Mouse (Mus musculus) common myeloid progenitor, adult 5-6 weeks (primary cell): ENCODE measurements at regions not wholly inside any gene's neighbourhood (a gene's known extent, or its start where the extent isn't known, plus 50 kb on each side); places are given as distances from the start of the nearest gene placed in this dataset.

Experiments
- ATAC-seq: replicated peaks from 2 replicates; pipeline ENCODE4 v1.8.0; 2016; ENCODE audit warnings: low read depth, mild to moderate bottlenecking, moderate TSS enrichment, inconsistent platforms; ENCODE audit not compliant: poor library complexity, severe bottlenecking

DNA sequence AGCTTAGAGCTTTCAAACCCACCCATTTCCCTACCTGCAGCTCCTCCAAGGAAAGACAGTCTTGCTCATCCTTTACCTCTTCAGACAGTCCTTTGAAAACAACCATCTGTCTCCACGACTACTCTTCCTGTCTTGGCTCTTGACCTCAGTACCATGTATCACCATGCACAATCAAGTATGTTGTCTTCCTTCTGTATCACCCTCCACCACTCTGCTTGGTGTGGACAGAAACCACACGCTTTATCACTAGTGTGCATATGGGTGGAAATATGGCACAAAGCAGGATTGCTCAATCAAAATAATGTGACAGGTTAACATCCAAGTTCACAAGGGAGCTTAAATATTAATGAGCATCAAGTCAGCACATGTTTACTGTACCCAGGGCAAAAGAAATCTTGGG is 280.1 kb upstream of the Cdyl start:
- peak; percentile 61; the same call in 1 of the 2 replicates for ATAC-seq

GRCm38 (mm10) chr13:35380224-35381009 is 279.2 kb upstream of the Cdyl start:
- ATAC-seq, result peak; percentile 72

DNA sequence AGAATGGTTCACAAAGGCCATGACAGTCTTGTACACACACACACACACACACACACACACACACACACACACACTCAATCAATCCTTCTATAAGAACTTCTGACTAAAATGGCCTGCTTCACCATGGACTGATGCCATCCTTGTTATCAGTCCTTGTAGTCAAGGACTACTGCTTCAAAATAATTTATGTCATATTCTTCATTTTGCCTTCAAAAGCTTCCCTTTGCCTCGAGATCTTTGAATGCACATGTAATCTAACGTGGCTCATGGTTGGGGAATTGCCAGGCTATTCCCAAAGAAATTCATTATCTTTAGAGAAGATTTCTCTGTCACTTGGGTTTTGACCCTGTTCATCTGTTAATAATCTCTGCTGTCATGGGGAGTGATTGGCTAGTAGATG is 278.0 kb upstream of the Cdyl start:
- no peak for ATAC-seq

DNA sequence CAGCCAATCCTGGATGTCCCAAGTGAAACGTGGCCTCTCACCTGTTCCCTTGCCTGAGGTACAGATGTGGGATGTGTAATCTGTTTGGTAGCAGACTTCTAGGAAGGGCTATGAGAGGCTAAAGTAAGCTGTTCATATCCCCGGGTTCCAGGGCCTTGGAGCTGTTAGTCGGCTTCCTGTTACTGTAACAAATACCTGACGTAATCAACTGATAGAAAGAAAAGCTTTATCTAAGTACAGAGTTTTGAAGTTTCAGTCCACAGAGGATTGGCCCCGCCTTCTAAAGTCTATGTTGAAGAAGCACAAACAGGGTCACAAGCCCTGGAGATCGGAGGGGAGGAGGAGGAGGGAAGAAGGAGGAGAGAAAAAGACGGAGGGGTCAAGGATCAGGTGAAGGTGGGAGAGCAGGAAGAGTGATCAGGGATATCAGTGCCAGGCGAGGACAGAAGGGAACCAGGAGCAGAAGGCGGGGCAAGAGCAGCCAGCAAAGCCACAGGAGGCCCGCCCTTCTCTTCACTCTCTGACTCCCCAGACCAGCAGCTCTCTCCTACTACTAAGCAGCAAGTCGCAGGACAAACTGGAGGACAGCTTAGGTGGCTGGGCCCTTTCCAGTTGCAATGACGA is 276.5 kb upstream of the Cdyl start:
- no peak for ATAC-seq

- no peak for ATAC-seq
Observed at GRCm38 (mm10) chr13:35383624-35384018, 276.0 kb upstream of the Cdyl start.

GRCm38 (mm10) chr13:35388380-35388779 is 271.3 kb upstream of the Cdyl start:
- ATAC-seq, result peak; percentile 69

DNA sequence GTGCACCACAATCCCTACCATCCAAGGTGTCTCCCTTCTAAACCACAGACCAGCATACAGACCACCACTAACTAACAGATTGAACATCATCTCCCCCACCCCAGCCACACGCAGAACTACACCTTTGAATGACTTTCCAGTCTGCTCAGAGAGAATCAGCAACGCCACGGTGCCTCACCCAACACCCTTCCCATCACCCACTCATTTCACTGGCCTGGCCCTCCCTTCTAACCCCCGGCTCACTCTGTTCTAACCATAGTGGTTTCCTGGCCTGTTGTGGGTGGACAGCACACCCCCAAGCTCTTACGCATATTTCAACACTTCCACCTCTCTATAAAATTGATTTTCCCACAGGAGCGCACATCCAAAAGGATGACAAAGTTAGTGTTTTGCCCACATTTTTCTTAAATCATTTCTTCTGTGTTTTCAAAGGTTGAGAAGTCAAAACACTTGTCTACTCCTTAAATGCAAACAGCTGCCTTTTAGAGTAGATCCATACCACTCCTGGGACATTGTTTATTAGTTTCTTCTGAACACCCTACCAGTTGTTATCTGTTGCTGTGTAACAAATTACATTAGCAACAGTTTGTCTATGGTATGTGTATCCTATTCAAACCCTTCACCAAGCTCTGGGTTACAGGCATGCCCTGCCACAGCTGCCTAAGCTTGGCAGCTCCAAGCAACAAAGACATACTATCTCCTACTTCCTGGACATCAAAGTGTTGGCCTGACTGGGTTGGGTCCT is 269.7 kb upstream of the Cdyl start:
- ATAC-seq, result peak; percentile 58

DNA sequence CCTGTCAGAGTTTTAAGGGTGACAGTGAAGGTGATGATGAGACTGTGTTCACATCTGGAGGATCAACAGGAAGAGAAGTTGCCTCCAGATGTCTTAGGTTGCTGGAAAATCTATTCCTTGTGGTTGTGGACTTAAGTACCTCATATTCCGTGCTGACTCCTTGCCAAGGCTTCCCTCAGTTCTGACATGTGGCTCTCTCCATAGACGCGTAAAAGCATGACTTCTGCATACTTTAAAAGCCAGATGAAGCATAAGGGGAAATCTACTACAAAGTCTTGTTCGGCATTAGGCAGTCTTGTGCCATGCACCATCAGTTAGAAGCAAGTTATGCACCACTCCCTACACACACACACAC is 269.1 kb upstream of the Cdyl start:
- no peak for ATAC-seq

- ATAC-seq, result no peak
Observed at GRCm38 (mm10) chr13:35392167-35392566, 267.5 kb upstream of the Cdyl start.

DNA sequence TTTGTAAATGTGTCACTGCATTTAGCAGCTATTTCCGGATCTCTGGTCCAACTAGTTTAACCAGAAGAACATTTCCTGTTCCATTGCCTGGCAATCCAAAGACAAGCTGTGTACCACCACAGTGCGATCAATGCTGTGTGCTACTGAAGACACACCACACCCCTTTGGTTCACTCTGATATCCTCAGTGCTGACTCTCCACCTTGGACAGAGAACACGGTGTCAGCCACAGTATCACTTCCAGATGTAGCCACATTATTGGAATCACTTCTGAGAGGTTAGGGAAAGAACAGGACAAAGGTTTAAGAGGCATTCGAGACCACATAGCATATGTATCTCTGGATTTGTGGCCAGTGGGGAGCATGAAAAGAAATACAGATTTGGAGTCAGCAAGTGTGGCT is 264.4 kb upstream of the Cdyl start:
- ATAC-seq, result no peak

DNA sequence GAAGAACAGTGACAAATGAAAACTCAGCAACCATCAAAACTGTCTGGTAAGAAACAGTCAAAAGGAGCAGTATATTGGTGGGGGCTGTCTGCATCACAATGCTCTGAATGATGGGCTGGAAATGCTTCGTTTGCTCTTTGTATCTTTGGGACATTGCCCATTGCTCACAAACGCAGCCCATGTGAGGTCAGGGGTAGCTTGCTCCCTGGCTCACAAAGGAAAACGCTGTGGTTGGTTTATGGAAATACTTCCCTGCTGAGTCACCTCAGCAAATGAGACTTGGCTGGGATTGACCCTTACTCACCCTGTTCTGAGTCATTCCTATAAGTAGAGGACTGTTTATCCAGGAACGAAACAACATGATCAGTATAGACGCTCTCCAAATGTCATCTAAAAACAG is 264.0 kb upstream of the Cdyl start:
- no peak for ATAC-seq

DNA sequence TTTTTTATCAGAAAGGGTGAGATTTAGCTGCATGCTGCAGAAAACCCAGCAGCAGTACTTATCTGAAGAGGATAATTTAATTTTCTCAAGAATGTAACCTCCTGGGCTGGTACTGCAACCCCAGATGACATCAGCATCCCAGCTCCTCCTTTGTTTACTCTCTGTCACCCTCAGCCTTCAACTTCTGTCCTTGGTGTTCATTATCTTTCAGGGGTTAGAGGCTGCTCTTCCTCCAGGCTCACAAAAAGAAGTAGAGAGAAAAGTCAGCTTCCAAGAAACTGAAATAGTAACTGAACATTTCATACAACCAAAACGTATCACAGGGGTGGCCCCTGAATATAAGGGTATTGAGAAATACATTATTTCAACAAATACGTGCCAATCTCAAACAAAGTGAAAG is 262.5 kb upstream of the Cdyl start:
- no peak for ATAC-seq

- no peak for ATAC-seq
Observed at GRCm38 (mm10) chr13:35398192-35398591, 261.4 kb upstream of the Cdyl start.

- ATAC-seq, result no peak
Observed at GRCm38 (mm10) chr13:35402856-35403255, 256.8 kb upstream of the Cdyl start.

DNA sequence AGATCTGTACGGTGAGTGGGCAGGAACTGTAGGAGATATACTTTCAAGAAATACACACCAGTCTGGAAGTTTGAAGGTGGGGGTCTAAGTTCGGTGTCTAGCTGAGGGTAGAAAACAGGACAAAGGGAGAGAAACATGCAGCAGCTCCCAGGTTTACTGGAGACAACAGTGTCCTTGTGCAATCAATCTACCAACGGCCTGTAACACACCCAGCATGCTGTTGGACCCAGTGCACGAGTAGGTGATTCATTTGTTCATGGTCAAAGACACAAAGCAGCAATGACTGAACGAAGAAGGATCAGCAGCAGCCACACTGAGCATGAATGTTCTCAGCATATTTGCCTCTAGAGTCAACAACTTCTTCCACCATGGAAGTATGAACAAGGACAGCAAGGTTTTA is 255.2 kb upstream of the Cdyl start:
- ATAC-seq, result no peak

DNA sequence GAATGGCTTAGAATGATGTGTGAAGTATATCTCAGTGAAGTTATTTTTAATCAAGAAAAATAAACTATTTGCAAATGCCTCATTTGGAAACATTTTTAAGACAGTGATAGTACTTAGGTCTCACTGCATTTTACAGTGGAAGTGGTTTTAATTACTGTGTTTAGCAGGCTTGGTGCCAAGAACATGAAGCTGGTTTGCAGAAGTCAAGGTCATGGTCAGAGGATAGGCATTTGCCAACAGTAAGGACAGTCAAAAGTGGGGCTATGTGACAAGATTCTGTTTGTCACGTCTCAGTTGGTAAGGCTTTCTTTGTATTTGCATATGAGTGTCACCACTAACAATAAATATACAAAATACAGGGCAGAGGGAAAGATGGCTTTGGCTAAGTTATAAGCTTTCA is 254.2 kb upstream of the Cdyl start:
- no peak for ATAC-seq

GRCm38 (mm10) chr13:35417500-35417899 is 242.1 kb upstream of the Cdyl start:
- ATAC-seq, result no peak

DNA sequence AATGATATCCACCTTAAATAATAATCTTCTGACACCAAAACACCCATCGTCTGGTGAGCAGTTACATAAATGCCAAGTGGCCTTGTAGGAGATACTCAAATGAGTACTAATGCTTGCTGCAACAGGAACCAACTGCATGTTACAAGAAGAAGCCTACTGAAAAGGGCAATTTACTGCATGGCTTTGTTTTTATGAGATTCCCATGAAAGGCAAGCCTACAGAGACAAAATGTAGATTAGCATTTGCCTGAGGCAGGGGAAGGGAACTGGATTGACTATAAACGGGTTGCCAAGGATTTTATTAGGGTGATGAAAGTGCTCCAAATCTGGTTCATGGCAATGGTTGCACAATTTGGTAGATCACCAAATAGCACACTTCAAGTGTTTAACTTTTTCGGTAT is 239.6 kb upstream of the Cdyl start:
- ATAC-seq, result no peak

DNA sequence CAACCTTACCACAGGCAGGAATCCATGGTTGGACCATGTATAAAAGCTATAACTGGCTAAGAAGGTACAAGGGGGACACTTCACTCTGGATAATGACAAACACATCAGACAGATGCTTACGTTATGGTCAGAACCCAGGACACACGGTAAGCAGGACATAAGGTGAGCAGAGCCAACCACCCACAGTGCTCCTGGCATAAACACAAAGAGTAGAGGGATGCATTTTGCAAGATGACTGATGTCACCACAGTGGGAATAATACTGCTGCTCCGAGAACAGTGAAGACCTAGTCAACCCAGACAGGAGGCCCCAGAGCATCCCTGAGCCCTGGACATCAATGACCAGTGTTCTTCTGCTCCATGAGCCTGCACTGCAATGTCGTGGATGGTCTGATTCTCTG is 233.6 kb upstream of the Cdyl start:
- ATAC-seq, result no peak

DNA sequence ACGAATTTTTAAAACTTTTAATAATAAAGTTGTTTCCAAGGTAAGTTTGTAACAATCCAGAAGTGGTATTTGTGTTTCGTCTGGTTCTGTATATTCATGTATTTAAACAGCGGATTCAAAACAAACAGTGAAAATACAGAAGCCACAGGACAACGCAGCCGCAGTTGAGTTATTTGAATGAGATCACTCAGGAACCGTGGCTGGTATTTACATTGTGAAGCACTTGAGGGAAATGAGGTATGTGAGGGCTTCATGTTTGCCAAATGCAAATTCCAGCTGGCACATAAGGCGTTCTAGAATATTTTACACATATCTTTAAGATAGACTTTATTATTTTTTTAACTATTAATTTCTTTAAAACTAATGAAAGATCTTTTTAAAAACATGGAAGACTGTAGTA is 224.5 kb upstream of the Cdyl start:
- ATAC-seq, result no peak

GRCm38 (mm10) chr13:35447661-35448060 is 212.0 kb upstream of the Cdyl start:
- no peak for ATAC-seq
